In the genomic region with DNA sequence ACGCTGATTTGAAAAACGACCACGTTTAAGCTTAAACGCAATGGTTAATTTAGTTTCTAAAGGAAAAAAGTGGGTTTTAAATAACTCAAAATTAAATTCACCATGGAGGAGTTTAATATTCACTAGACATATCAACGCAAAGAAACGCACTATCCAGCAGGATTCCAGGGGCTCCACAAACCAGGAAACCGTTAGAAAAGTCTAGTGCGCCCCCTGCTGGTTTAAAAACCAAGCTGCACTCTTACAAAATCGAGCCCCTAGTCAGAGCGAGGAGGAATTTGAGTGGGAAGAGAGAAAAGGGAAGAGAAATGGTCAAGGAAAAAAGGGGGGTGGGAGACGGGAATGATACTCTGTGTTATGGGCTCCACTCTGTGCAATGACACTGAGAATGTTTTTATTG, we compare ENCODE assay signal across 7 mouse cellular contexts. TPM values are rescaled to one million over a fixed set of nuclear protein-coding genes. Genes with fewer than 3 reads are reported as not detected.
A peak's percentile ranks its signal among the peaks of the same experiment; 100 is the strongest.
DNase-seq lines count a peak whose midpoint lies in the region; ATAC-seq and TF ChIP-seq lines count a peak whose summit lies in the region.

No protein-coding gene starts in this region.

- H3K27me3 ChIP-seq in embryonic facial prominence, embryonic 10.5 days (replicated peaks; ENCODE audit: low read depth, poor library complexity, severe bottlenecking): peaks cover 4% of the 10 kb centered on the region; the same call in 1 of the 2 replicates
- H3K27me3 ChIP-seq in liver, embryonic 13.5 days: no peaks in the 10 kb centered on the region
- no peaks in the 10 kb centered on the region for H3K27me3 ChIP-seq in neural tube, embryonic 11.5 days (ENCODE audit: control insufficient read depth, insufficient read depth, low read length)

- peak; percentile 68 for TF ChIP-seq CTCF in left cerebral cortex, adult 2 months (IDR thresholded peaks at IDR 0.05)

- DNase-seq in left cerebral cortex, adult 2 months (ENCODE audit: extremely low spot score in 1 of 2, low spot score in 2 of 2): peak in 1 of 2 experiments; percentile 43
- no peak for DNase-seq in left cerebral cortex, adult 11 months (ENCODE audit: low spot score)
- peak; percentile 27 for DNase-seq in MN1 (ENCODE audit: low spot score)
- peak; percentile 72 for DNase-seq in embryonic facial prominence, embryonic 10.5 days (ENCODE audit: low spot score)
- peak; percentile 58 for DNase-seq in heart, postnatal 4 days
- DNase-seq in liver, embryonic 13.5 days: no peak
- peak; percentile 71 for DNase-seq in neural tube, embryonic 11.5 days (ENCODE audit: low spot score)

- intact Hi-C loops in left cerebral cortex, adult 2 months (cut with DNase I): loop anchor here (2.0 to 5.0 kb wide), 5 partner anchors 20 to 370 kb away; a partner anchor contains a TSS

- H3K9me3 ChIP-seq in embryonic facial prominence, embryonic 10.5 days: no peaks in the 10 kb centered on the region
- H3K9me3 ChIP-seq in liver, embryonic 13.5 days (replicated peaks): no peaks in the 10 kb centered on the region
- no peaks in the 10 kb centered on the region for H3K9me3 ChIP-seq in neural tube, embryonic 11.5 days (ENCODE audit: control insufficient read depth, low read length)

- ATAC-seq in liver, embryonic 13.5 days (ENCODE audit: low read depth): no peak
- 0 out of 2 replicates have a peak, but pooled peaks have one; percentile 25 for ATAC-seq in neural tube, embryonic 11.5 days (ENCODE audit: insufficient read depth, low FRiP score, low TSS enrichment)

- H3K4me3 ChIP-seq in left cerebral cortex, adult 2 months: 0 out of 2 replicates have a peak overlapping the region, but pooled peaks have one; percentile 7
- 0 out of 2 replicates have a peak overlapping the region, but pooled peaks have one; percentile 30 for H3K4me3 ChIP-seq in embryonic facial prominence, embryonic 10.5 days
- H3K4me3 ChIP-seq in liver, embryonic 13.5 days (replicated peaks): no peak overlapping the region
- no peak overlapping the region for H3K4me3 ChIP-seq in neural tube, embryonic 11.5 days (ENCODE audit: low read depth, low read length)

- peak overlapping the region; percentile 46 for H3K4me2 ChIP-seq in liver, embryonic 13.5 days
- no peak overlapping the region for H3K4me2 ChIP-seq in neural tube, embryonic 11.5 days (ENCODE audit: low read depth)

- 26% methylated on average over 11 of the region's 11 CpGs for WGBS in embryonic facial prominence, embryonic 10.5 days
- 24% methylated on average over 11 of the region's 11 CpGs for WGBS in liver, embryonic 13.5 days (ENCODE audit: insufficient replicate concordance)
- WGBS in neural tube, embryonic 11.5 days: 25% methylated on average over 11 of the region's 11 CpGs

- H3K36me3 ChIP-seq in embryonic facial prominence, embryonic 10.5 days (replicated peaks): peaks cover 10% of the 10 kb centered on the region
- peaks cover 54% of the 10 kb centered on the region for H3K36me3 ChIP-seq in liver, embryonic 13.5 days
- no peaks in the 10 kb centered on the region; the same call in 1 of the 2 replicates for H3K36me3 ChIP-seq in neural tube, embryonic 11.5 days (ENCODE audit: control insufficient read depth, insufficient read depth, low read length)

- H3K27ac ChIP-seq in left cerebral cortex, adult 2 months: no peak overlapping the region
- no peak overlapping the region for H3K27ac ChIP-seq in embryonic facial prominence, embryonic 10.5 days (replicated peaks)
- H3K27ac ChIP-seq in liver, embryonic 13.5 days: no peak overlapping the region
- H3K27ac ChIP-seq in neural tube, embryonic 11.5 days (ENCODE audit: low read depth, low read length): no peak overlapping the region

- no peak overlapping the region for H3K9ac ChIP-seq in liver, embryonic 13.5 days
- no peak overlapping the region for H3K9ac ChIP-seq in neural tube, embryonic 11.5 days (ENCODE audit: low read length)

- H3K4me1 ChIP-seq in embryonic facial prominence, embryonic 10.5 days: peaks cover 25% of the 10 kb centered on the region
- peaks cover 21% of the 10 kb centered on the region for H3K4me1 ChIP-seq in liver, embryonic 13.5 days (replicated peaks)
- H3K4me1 ChIP-seq in neural tube, embryonic 11.5 days (ENCODE audit: control insufficient read depth, insufficient read depth, low read length): no peaks in the 10 kb centered on the region

RNA-seq across cellular contexts. Expression of a gene that starts 14.0 kb away (rescaled TPM):
- under 1 TPM in 1 of 2 experiments, not detected in 1; 0.26 TPM for total RNA-seq in left cerebral cortex, adult 2 months (2021)
- polyA plus RNA-seq in embryonic facial prominence, embryonic 10.5 days (2016; fragmentation: Nextera tagmentation; extraction: Ambion mirVana): 0.07 TPM in 1 of 2 replicates, not detected in the other
- total RNA-seq in heart, postnatal 4 days (2021): under 1 TPM in 1 of 2 experiments, not detected in 1; 0.14 TPM
- polyA plus RNA-seq in liver, embryonic 13.5 days (2015; fragmentation: Nextera tagmentation; extraction: Ambion mirVana): 13.4 and 13.8 TPM in 2 replicates
- polyA plus RNA-seq in neural tube, embryonic 11.5 days (2014; fragmentation: Nextera tagmentation; extraction: Ambion mirVana): 0.32 and 0.73 TPM in 2 replicates

RNA-seq across cellular contexts. Expression of a gene that starts 21.2 kb away (rescaled TPM):
- 100 to 1,000 TPM; 167 to 177 TPM for total RNA-seq in left cerebral cortex, adult 2 months (2021)
- 78.9 and 82.0 TPM in 2 replicates for polyA plus RNA-seq in embryonic facial prominence, embryonic 10.5 days (2016; fragmentation: Nextera tagmentation; extraction: Ambion mirVana)
- 100 to 1,000 TPM; 167 to 178 TPM for total RNA-seq in heart, postnatal 4 days (2021)
- 189 and 193 TPM in 2 replicates for polyA plus RNA-seq in liver, embryonic 13.5 days (2015; fragmentation: Nextera tagmentation; extraction: Ambion mirVana)
- polyA plus RNA-seq in neural tube, embryonic 11.5 days (2014; fragmentation: Nextera tagmentation; extraction: Ambion mirVana): 106 and 107 TPM in 2 replicates

RNA-seq across cellular contexts. Expression of a gene that starts 57.9 kb away (rescaled TPM):
- 10 to 100 TPM; 37.6 to 46.2 TPM for total RNA-seq in left cerebral cortex, adult 2 months (2021)
- polyA plus RNA-seq in embryonic facial prominence, embryonic 10.5 days (2016; fragmentation: Nextera tagmentation; extraction: Ambion mirVana): 0.49 and 0.64 TPM in 2 replicates
- total RNA-seq in heart, postnatal 4 days (2021): 10 to 100 TPM; 23.0 to 23.6 TPM
- polyA plus RNA-seq in liver, embryonic 13.5 days (2015; fragmentation: Nextera tagmentation; extraction: Ambion mirVana): 1.3 and 1.6 TPM in 2 replicates
- 0.80 and 0.96 TPM in 2 replicates for polyA plus RNA-seq in neural tube, embryonic 11.5 days (2014; fragmentation: Nextera tagmentation; extraction: Ambion mirVana)

Comparison
In these comparisons a context has a peak if more than half of its experiments do, and no peak if none do; other contexts are left out.
1. DNase-seq: peak in MN1 (single experiment), embryonic facial prominence, embryonic 10.5 days (single experiment), heart, postnatal 4 days (single experiment) and neural tube, embryonic 11.5 days (single experiment); none in left cerebral cortex, adult 11 months (single experiment) and liver, embryonic 13.5 days (single experiment).
2. H3K4me3 ChIP-seq: peak in left cerebral cortex, adult 2 months (single experiment) and embryonic facial prominence, embryonic 10.5 days (single experiment); none in liver, embryonic 13.5 days (single experiment) and neural tube, embryonic 11.5 days (single experiment).